Mouse (Mus musculus) thymus, adult 2 months (tissue): Measurements from ENCODE around the gene Rorb. TPM values are rescaled to one million over a fixed set of nuclear protein-coding genes. Genes with fewer than 3 reads are reported as not detected.

Experiments used
- DNase-seq: peaks from one replicate; pipeline ENCODE4 v3.0.0; 2021
- H3K27ac ChIP-seq: fragments of 200-500 bp; 2 replicates; pipeline ENCODE4 v1.5.1; 2012; ENCODE audit warnings: low read length, control low read depth; ENCODE audit not compliant: control insufficient read depth, insufficient read depth
- H3K27me3 ChIP-seq: fragments of 200-500 bp; 2 replicates; pipeline ENCODE4 v1.6.1; 2012; ENCODE audit warnings: mild to moderate bottlenecking, low read length, moderate library complexity, mixed read lengths; ENCODE audit not compliant: control insufficient read depth, insufficient read depth
- H3K36me3 ChIP-seq: fragments of 200-500 bp; 2 replicates; pipeline ENCODE4 v1.6.1; 2012; ENCODE audit warnings: mild to moderate bottlenecking, low read length, moderate library complexity; ENCODE audit not compliant: control insufficient read depth, insufficient read depth
- H3K4me1 ChIP-seq: fragments of 200-500 bp; replicated peaks from 2 replicates; pipeline ENCODE4 v1.6.1; 2012; ENCODE audit warnings: low read length; ENCODE audit not compliant: control insufficient read depth, insufficient read depth
- H3K4me3 ChIP-seq: fragments of 200-500 bp; 2 replicates; pipeline ENCODE4 v1.5.1; 2012; ENCODE audit warnings: mild to moderate bottlenecking, low read length, control low read depth, moderate library complexity; ENCODE audit not compliant: control insufficient read depth, insufficient read depth
- CTCF ChIP-seq: fragments of 200-500 bp; IDR thresholded peaks from 2 replicates; pipeline ENCODE4 v1.5.1; 2012; ENCODE audit warnings: mild to moderate bottlenecking, control low read depth, low read length, moderate library complexity, borderline replicate concordance; ENCODE audit not compliant: control insufficient read depth, poor library complexity, insufficient read depth; ENCODE audit errors: extremely low read depth
- POLR2A ChIP-seq: fragments of 200-500 bp; IDR thresholded peaks from 2 replicates; pipeline ENCODE4 v1.6.1; 2012; ENCODE audit warnings: mild to moderate bottlenecking, low read length, control low read depth, moderate library complexity; ENCODE audit not compliant: control insufficient read depth, poor library complexity, insufficient read depth; ENCODE audit errors: extremely low read depth
- WGBS: fragments of 180-500 bp; shearing (Covaris S2); methylation state at CpG from one replicate; pipeline ENCODE4 v1.1.7; 2018; 5-methylcytosine and 5-hydroxymethylcytosine counted together
- polyA plus RNA-seq: library from polyadenylated mRNA; depleted of rRNA; stranded (reverse); fragments of >200 nt; gene quantifications from 2 replicates; pipeline ENCODE4 v1.2.3, GENCODE M21; 2012; rRNA removed

The Rorb gene
- 0.04 TPM in 1 of 2 replicates, not detected in the other for polyA plus RNA-seq

DNA sequence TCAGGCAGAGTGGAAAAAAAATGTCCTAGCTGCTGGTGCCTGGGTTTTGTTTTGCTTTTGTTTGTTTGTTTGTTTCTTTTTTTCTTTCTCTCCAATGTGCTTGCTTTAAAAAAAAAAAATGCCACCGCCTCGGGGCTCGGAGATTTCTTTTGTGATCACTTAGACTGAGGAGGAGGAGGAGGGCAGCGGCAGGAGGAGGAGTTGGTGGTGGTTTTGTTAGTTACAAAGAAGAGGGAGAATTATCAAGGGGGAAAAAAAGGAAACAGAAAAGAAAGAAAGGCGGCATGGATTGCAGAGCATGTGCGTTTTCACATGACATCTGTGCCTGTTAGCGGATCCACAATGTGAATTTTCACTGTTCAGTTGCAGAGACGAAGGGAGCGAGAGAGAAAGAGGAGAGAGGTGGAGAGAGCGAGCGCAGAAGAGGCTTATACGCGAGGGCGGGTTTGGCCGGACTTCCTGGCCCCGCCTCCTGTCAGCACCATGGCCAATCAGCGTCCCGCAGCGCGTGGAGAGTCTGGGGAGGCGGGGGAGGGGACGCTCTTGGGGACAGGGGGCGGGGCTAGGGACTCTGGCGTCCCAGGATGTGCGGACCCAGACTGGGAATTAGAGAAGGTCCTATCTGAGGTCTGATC is at the start of gene Rorb:
TSS of gene Rorb (minus strand) at position 404 of the 635 bp plus-strand sequence.
- Histone ChIP-seq H3K4me3 (no peak within 1 kb of the TSS), H3K4me1 (peaks cover 10% of the 10 kb centered on the region), H3K27me3 (peaks cover 3% of the 10 kb centered on the region; the same call in 1 of the 2 replicates), H3K36me3 (no peaks in the 10 kb centered on the region), H3K27ac (no peak within 1 kb of the TSS)
- TF ChIP-seq CTCF = no peak
- TF ChIP-seq POLR2A = no peak
- WGBS = 2% methylated on average over 25 of the region's 25 CpGs
- DNase-seq = peak; percentile 15

DNA sequence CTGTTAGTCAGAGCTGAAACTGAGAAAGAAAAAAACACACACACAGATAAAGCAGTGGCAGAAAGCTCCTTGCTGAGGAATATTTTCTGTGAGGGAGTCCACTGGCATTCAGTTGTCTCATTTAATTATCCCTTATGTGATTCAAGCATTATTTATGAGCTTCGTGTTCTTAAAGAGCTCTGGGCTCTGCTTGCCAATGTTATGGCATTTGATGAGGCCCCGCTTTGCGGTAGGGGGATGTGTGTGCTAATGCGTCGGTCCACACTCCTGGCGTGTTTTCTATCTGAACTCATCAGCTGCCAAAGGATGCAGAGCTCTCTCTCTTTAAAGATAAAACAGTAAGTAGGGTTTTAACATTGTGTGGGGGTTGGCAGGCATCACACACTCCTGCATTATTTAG is 37.9 kb upstream of the Rorb start:
- TF ChIP-seq POLR2A (no peak), CTCF (no peak)
- Histone ChIP-seq H3K4me3 (no peak overlapping the region), H3K36me3 (no peaks in the 10 kb centered on the region), H3K4me1 (no peaks in the 10 kb centered on the region), H3K27ac (no peak overlapping the region), H3K27me3 (no peaks in the 10 kb centered on the region)
- WGBS = 89% methylated on average over 6 of the region's 6 CpGs
- DNase-seq = no peak

DNA sequence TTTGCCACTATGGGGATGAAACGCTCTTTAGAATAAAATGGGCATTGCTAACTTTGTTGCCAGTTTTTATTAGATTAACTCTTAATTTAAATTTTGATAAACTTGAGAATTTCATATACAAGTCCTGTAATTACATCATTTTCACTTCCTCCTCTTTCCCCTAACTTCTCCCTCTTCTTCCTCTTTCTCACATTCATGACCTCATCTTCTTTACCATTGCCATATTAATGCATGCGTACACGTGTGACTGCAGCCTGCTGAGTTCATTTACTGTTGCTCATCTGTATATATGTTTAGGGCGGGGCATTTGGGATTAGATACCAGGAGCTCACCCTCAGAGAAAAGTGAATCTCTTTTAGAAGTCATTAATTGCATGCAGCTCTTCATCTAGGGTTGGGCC is 33.5 kb upstream of the Rorb start:
- Histone ChIP-seq H3K27ac (no peak overlapping the region), H3K27me3 (no peaks in the 10 kb centered on the region), H3K4me3 (no peak overlapping the region), H3K4me1 (no peaks in the 10 kb centered on the region), H3K36me3 (no peaks in the 10 kb centered on the region)
- no peak for DNase-seq
- no peak for TF ChIP-seq CTCF
- no peak for TF ChIP-seq POLR2A
- 77% methylated on average over 4 of the region's 4 CpGs for whole genome bisulfite sequencing

DNA sequence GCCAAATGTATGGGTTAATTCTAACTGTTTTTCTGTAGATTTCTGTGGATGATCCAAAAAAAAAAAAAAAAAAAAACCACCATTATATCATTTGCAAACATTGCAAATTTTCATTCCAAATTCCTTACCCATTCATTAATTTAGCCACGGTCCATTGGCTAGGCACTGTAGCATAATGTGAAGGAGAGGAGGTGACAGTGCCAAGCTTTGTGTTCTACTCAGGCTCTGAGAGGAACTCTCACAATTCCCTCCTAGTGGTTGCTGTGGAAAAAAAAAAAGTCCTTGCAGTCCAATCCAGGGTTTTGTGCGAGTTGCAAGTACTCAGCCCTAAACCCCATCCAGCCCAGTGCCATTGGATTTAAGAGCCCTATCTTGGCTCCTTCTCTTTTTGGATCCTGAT is 25.9 kb upstream of the Rorb start:
- Histone ChIP-seq H3K27ac (no peak overlapping the region), H3K36me3 (no peaks in the 10 kb centered on the region), H3K4me1 (no peaks in the 10 kb centered on the region), H3K27me3 (no peaks in the 10 kb centered on the region), H3K4me3 (no peak overlapping the region)
- WGBS = 91% methylated on average over 2 of the region's 2 CpGs
- TF ChIP-seq POLR2A = no peak
- no peak for TF ChIP-seq CTCF
- no peak for DNase-seq

DNA sequence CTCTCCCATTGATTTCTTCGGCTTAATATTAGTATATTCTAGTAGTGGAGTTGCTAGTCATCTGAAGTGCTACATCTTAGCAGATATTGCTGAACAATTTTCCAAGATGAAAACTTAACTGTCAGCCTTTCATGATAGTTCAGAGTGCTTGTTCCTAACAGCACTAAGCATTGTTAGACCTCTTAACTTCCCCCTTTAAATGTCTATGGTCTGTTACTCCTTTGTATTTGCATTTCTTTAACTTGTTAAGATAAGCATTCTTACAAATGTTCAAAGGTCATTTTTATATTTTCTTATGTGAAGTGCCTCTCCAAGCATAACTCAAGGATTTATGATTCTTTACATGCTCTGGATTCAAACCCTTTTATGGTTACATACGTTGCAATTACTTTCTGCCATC is 24.8 kb upstream of the Rorb start:
- Histone ChIP-seq H3K27me3 (no peaks in the 10 kb centered on the region), H3K36me3 (no peaks in the 10 kb centered on the region), H3K27ac (no peak overlapping the region), H3K4me1 (no peaks in the 10 kb centered on the region), H3K4me3 (no peak overlapping the region)
- DNase-seq = no peak
- WGBS = 87% methylated on average over 2 of the region's 2 CpGs
- no peak for TF ChIP-seq CTCF
- no peak for TF ChIP-seq POLR2A

DNA sequence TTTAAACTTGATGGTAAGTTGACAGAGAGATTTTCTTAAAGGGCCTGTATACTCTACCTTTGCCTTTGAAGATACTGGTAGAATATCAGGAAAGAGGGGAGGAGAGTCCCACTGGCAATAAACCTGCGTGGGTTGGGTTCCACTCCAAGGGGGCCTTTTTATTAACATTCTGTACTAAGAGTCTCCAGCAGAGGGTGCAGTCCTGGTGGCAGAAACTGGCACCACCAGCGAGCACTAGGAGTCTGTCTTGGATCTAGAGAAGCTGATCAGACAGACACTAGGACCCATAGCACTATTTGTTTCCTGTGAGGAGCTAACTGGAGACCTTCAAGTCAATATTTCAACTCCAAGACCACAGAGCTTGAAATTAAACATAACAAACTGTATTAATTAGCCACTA is 11.3 kb upstream of the Rorb start:
- H3K27me3 ChIP-seq = no peaks in the 10 kb centered on the region
- WGBS = 14% methylated on average over 2 of the region's 2 CpGs

More for the DNA sequence above, 11.3 kb upstream of the Rorb start:
- TF ChIP-seq POLR2A (no peak), CTCF (no peak)
- no peak overlapping the region for H3K4me3 ChIP-seq
- no peaks in the 10 kb centered on the region for H3K4me1 ChIP-seq
- no peak for DNase-seq
- no peaks in the 10 kb centered on the region for H3K36me3 ChIP-seq
- H3K27ac ChIP-seq = no peak overlapping the region
